Mouse (Mus musculus): ENCODE measurements around the gene B4galt3.
A peak's percentile ranks its signal among the peaks of the same experiment; 100 is the strongest.
"Not testable (repeated sequence)": the region's sequence is repeated elsewhere in the genome, so short reads cannot be mapped to it uniquely, and the experiment has no call there.

B4galt3 gene

GRCm38 (mm10) chr1:171284491-171284890 lies 14.4 kb downstream of the B4galt3 start:
- no peak for DNase-seq (ENCODE audit: low spot score)

DNA sequence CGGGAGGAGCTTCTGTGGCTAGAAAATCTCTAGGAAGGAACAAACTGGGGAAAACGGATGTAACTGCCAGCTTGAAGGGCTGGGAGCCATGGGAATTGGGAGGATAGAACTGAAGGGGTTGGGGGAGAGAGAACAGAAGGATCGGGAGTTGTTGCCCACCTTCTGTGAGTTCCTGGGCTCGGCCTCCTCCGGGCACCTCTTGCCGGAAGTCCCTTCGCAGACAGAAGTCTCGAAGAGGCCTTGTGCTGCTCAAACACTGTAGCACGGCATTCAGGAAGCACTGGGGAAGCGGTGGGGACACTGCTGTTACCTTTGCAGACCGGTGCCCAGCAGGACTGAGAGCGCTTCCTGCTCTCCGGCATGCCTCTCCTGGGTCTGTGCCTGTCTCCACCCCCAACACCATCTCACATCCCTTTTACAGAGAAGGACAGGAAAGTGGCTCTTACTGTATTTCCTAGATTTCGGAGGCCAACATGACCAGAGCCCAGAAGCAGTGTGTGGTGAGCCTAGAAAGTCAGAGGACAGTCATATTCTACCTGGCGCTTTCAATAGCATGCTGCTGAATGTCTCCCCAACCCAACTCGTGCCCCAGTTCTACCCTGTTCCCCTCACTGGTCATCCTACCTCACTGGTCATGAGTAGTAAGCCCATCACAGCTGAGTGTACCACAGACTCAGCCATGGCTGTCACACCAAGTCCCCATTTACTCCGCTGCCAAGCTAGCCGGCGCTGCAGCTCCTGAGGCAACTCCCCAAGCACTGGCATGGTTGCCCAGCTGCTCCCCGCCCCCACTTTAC lies 15.2 kb downstream of the B4galt3 start:
- no peak for DNase-seq (ENCODE audit: low spot score)

DNA sequence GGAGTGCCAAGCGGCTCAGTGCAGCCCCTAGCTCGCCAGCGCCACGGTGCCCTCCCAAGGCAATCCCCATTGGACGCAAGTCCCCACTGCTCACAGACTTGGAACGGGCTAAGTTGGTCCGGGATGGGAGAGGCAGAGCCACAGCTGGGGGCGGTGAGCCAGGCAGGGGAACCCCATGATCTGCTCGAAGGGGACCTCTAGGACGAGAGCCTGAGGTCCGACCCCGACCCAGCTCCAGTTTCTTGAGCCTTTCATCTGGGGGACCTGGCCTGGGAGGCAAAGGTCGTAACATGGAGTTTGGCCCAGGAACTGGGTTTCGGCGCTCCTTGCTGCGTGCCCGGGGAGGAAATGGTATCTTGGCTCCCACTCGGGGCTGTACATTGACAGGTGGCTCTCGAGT lies 16.4 kb downstream of the B4galt3 start:
- no peak for DNase-seq (ENCODE audit: low spot score)

DNA sequence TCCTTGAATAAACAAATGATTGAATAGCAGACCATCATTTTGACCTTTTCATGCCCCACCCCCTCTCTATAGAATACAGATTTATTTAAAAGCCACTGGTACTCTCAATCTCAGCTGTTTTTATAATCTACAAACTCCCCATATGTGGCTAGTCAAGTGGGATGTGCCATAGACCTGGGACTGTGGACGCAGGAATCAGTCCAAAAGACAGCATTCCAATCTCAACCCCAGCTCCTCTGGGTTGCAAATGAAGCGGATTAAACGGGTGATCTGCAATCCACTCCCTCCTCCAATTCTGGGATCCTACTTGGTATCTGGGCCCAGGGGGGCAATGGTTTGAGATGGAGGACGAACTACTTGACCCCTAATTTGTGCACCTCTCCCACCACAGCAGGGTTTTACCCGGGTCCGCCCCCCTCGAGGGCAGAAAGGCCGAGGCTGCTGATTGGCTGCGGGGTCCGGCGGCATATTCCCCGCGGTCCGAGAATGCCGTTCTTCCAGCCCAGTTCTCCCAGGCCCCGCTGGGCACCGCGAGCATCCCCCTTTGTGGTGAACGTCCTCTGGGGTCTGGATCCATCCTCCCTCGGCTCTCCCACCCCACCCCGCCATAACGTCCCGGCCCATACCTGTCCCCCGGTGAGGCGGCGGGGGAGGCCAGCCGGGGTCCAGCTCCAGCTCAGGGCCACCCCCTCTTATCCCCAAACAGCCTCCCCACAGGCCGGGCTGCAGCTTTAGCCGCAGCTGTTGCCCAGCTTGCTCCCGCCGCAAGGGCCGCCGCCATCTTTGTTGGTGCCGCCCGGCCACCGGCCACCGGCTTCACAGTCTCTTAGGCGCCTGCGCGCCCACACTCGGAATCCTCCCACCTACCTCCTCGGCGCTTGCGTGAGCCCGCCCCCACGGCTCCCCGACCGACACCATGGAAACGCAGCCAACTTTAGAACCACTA lies 17.3 kb downstream of the B4galt3 start, which contains the start of gene Usp21:
Gene Usp21, minus strand, starts transcription at position 856 of the 946 bp plus-strand sequence.
- peak; percentile 95 for DNase-seq (ENCODE audit: low spot score)

DNA sequence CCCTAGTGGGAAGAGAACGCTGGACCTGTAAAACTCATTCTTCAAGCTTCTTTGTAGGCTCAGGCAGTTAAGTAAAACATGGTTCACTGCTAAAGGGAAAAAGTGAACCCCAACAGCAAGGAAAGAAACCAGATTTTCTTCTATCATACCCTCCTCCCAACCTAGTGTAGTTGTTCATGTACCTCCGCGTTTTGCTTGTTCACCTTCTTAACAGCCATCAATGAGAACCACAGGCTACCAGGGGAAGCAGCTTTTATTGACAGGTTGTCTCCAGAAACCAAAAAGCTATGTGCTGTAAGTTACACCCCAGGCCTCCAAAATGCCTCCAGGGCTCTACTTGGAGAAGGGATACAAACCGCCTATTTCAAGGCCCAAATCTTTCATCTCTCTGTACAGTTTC lies 18.2 kb downstream of the B4galt3 start:
- DNase-seq (ENCODE audit: low spot score), result no peak

GRCm38 (mm10) chr1:171293351-171293750 lies 23.2 kb downstream of the B4galt3 start:
- peak; percentile 45 for DNase-seq (ENCODE audit: low spot score)

DNA sequence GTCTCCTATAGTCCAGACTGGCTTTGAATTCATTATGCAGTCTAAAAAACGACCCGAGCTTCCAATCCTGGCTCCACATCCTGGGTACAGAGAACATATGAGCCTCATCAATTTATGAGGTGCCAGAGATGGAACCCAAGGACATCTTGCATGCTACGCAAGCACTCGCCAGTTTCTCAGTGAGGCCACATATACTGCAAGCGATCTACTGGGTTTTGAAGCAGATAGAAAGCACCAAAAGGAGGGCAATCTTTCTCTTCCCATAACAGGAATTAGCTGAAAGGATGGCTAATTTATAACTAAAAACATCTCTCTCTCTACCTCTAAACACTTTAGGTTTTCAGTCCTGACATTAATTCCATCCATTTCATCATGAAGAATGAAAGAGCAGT lies 23.8 kb downstream of the B4galt3 start:
- DNase-seq (ENCODE audit: low spot score), result peak; percentile 54

GRCm38 (mm10) chr1:171294298-171295062 lies 24.4 kb downstream of the B4galt3 start, which contains the start of gene Ufc1:
TSS of gene Ufc1 (minus strand) at chr1:171295024.
- peak; percentile 92 for DNase-seq (ENCODE audit: low spot score)

DNA sequence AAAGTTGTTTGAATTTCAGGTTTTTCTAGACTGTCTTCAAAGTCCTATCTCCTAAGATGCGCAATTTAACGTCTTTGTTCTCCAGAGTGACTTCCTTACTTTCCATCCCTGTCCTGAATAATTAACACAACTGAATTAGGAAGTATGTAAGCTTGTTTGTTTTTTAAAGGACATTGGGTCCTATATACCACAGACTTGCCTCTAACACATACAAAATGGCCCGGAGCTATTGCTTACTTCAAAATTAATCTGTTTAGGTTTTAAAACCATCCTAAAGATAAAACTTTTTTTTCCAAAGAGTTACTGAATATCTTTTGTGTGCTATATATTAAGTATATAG lies 24.9 kb downstream of the B4galt3 start:
- no peak for DNase-seq (ENCODE audit: low spot score)

- no peak for DNase-seq (ENCODE audit: low spot score)
Observed at GRCm38 (mm10) chr1:171298226-171298625, 28.1 kb downstream of the B4galt3 start.

- DNase-seq (ENCODE audit: low spot score), result not testable (repeated sequence)
Observed at GRCm38 (mm10) chr1:171306157-171306556, 36.0 kb downstream of the B4galt3 start.

DNA sequence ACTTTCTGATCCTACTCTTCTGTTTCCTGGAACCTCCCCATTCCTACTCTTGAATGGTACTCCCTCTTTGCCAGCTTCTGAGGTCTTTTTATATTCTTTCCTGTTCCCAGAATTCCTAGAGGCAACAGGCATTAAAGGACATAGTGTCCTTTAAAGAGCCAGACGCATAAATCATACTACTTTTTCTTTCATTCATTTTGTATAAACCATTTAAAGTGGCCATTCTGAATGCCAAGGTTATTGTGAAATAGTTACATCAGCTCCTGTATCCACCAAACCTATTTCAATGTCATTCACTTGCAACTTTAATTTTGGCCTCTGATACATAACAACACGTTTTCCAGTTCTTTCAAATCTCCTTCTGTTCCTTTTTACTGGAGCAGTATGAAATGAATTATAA lies 39.2 kb downstream of the B4galt3 start:
- DNase-seq (ENCODE audit: low spot score), result no peak

- DNase-seq (ENCODE audit: low spot score), result no peak
Observed at GRCm38 (mm10) chr1:171319748-171320147, 49.6 kb downstream of the B4galt3 start.

DNA sequence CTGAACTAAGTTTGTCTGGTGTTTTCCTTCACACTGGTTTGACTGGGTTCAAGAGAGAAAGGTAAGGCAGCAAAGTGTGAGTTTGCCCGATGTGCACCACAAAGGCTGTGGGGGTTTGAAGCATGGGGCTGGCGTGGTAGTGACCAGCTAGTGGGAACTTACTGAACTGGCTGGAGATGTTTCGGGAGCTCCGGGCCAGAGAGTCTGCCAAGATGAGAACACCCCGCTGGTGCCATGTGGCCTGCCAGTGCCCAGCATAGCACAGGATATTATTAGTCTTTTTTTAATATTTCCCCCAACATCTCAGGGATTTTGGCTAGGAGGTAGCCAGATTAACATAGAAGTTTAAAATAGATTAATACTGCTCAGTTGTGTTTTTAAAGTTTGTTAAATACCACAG lies 50.0 kb downstream of the B4galt3 start:
- no peak for DNase-seq (ENCODE audit: low spot score)

DNA sequence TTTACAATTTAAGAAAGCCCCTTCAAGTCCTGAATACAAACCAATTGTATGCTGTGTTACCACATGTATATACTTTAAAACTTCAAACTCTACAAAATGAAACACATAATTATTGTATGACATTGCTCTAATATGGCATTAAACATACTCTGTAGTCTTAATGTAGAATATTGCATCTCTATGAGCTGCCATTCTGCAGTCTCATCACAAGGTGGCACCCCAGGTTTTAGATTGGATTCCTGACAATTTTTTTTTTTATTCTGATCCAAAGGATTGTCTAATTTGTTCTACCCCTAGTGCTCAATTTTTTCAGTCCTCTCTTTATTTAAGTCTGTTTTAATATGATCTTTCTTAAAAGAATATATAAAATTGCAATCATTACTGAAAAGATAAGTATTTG lies 51.3 kb downstream of the B4galt3 start:
- peak; percentile 67 for DNase-seq (ENCODE audit: low spot score)

DNA sequence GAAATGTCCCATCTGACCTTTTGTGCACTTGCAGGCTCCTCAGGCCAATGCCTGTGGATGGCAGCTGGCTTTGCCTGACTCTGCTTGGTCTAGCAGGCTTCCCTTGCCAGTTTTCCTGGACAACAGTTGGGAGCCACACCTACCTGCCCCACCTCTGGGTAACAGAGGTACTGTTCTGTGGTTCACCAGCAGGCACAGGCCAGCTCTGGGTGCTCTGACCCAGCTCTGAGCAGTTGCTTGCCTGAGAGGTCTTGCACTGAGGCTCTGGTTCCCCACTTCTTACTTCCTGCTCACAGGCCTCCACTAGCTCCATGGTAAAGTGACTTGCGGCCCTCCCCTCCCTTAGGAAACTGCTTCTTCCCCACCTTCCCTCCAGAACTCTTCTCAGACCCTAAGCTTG lies 51.9 kb downstream of the B4galt3 start:
- DNase-seq (ENCODE audit: low spot score), result no peak

GRCm38 (mm10) chr1:171325571-171325970 lies 55.4 kb downstream of the B4galt3 start:
- DNase-seq (ENCODE audit: low spot score), result no peak

Data from MN1 (cell line).